Comparison of ENCODE assay signal across 8 mouse cellular contexts in genomic region chr9:40756401-40756800, GRCm38 (mm10). TPM values are rescaled to one million over a fixed set of nuclear protein-coding genes. Genes with fewer than 3 reads are reported as not detected.
DNase-seq lines count a peak whose midpoint lies in the region; ATAC-seq and TF ChIP-seq lines count a peak whose summit lies in the region.

No protein-coding gene starts in this region.

- no peak for TF ChIP-seq POLR2A in olfactory bulb, adult 2 months (IDR thresholded peaks at IDR 0.05; ENCODE audit: insufficient read depth, low read depth, low read length)

- H3K9ac ChIP-seq in kidney, embryonic 14.5 days (ENCODE audit: low read depth, low read length), result no peak overlapping the region
- H3K9ac ChIP-seq in lung, embryonic 14.5 days, result no peak overlapping the region

- no peaks in the 10 kb centered on the region for H3K9me3 ChIP-seq in kidney, embryonic 14.5 days (ENCODE audit: control insufficient read depth, low read length)
- H3K9me3 ChIP-seq in lung, embryonic 14.5 days (ENCODE audit: low read depth, low read length), result no peaks in the 10 kb centered on the region

- ATAC-seq in Patski, result no peak
- peak; percentile 13; the same call in 1 of the 2 replicates for ATAC-seq in kidney, embryonic 14.5 days (ENCODE audit: low FRiP score, low TSS enrichment)
- 0 out of 2 replicates have a peak, but pooled peaks have one; percentile 9 for ATAC-seq in lung, embryonic 14.5 days (ENCODE audit: insufficient read depth)

- 17% methylated on average over 4 of the region's 4 CpGs for WGBS in kidney, embryonic 14.5 days
- WGBS in lung, embryonic 14.5 days, result 24% methylated on average over 4 of the region's 4 CpGs
- 24% methylated on average over 4 of the region's 4 CpGs for WGBS in olfactory bulb, adult 2 months

- POLR2A ChIA-PET in Patski (lab: Charles Lee), result no interaction called here

- peaks cover 7% of the 10 kb centered on the region; the same call in 1 of the 2 replicates for H3K36me3 ChIP-seq in kidney, embryonic 14.5 days (ENCODE audit: control insufficient read depth, insufficient read depth, low read length)
- H3K36me3 ChIP-seq in lung, embryonic 14.5 days (ENCODE audit: insufficient read depth), result 0 out of 2 replicates have a peak, but pooled peaks cover 3% of the 10 kb centered on the region

- no peak overlapping the region for H3K27ac ChIP-seq in kidney, embryonic 14.5 days (ENCODE audit: low read depth, low read length)
- no peak overlapping the region for H3K27ac ChIP-seq in lung, embryonic 14.5 days (ENCODE audit: low read depth)
- H3K27ac ChIP-seq in olfactory bulb, adult 2 months (ENCODE audit: insufficient read depth, low read depth, low read length), result peak overlapping the region; percentile 98

- in situ Hi-C loops in Patski (cut with MboI; ENCODE audit: low pct_unique_long_range_greater_than_20kb), result loop anchor here (5.0 to 10.0 kb wide), 2 partner anchors 46 to 228 kb away; partner anchors contain the start of gene Hspa8

- no peaks in the 10 kb centered on the region for H3K27me3 ChIP-seq in Patski
- no peaks in the 10 kb centered on the region for H3K27me3 ChIP-seq in kidney, embryonic 14.5 days (ENCODE audit: control insufficient read depth, insufficient read depth, low read length)
- H3K27me3 ChIP-seq in lung, embryonic 14.5 days (ENCODE audit: insufficient read depth, low read length), result no peaks in the 10 kb centered on the region

- H3K4me1 ChIP-seq in kidney, embryonic 14.5 days (ENCODE audit: control insufficient read depth, insufficient read depth, low read length), result peaks cover 16% of the 10 kb centered on the region
- peaks cover 6% of the 10 kb centered on the region; the same call in 1 of the 2 replicates for H3K4me1 ChIP-seq in lung, embryonic 14.5 days (ENCODE audit: insufficient read depth)
- peaks cover 9% of the 10 kb centered on the region for H3K4me1 ChIP-seq in olfactory bulb, adult 2 months (ENCODE audit: control insufficient read depth, insufficient read depth, low read length)

- 0 out of 2 replicates have a peak overlapping the region, but pooled peaks have one; percentile 50 for H3K4me2 ChIP-seq in kidney, embryonic 14.5 days (replicated peaks; ENCODE audit: low read depth, low read length)
- peak overlapping the region; percentile 56 for H3K4me2 ChIP-seq in lung, embryonic 14.5 days

- no peak overlapping the region for H3K4me3 ChIP-seq in kidney, embryonic 14.5 days (ENCODE audit: low read length)
- H3K4me3 ChIP-seq in lung, embryonic 14.5 days (ENCODE audit: low read depth, low read length), result no peak overlapping the region
- no peak overlapping the region for H3K4me3 ChIP-seq in olfactory bulb, adult 2 months (ENCODE audit: insufficient read depth, low read depth, low read length)

- peak; percentile 75 for DNase-seq in CD4-positive helper T cell, adult 2 months (ENCODE audit: low read depth, low spot score)
- no peak for DNase-seq in Patski (ENCODE audit: low read depth, low spot score)
- DNase-seq in embryo, embryonic 10 days (ENCODE audit: low spot score), result peak; percentile 89
- DNase-seq in heart, adult 8-10 months (ENCODE audit: low spot score), result peak; percentile 70
- DNase-seq in lung, embryonic 14.5 days, result peak; percentile 89
- no peak for DNase-seq in yolk sac, embryonic 10.5 days (ENCODE audit: low spot score)

- TF ChIP-seq CTCF in Patski (IDR thresholded peaks at IDR 0.05), result peak; percentile 73
- TF ChIP-seq CTCF in lung, embryonic 14.5 days (IDR thresholded peaks at IDR 0.05; ENCODE audit: low read depth), result peak; percentile 88
- TF ChIP-seq CTCF in olfactory bulb, adult 2 months (IDR thresholded peaks at IDR 0.05; ENCODE audit: insufficient read depth, low read depth, low read length), result no peak

- CTCF ChIA-PET in Patski (lab: Charles Lee), result interaction anchor here (0.7 to 2.8 kb wide), 20 partner anchors 9 to 233 kb away, joined by 3 to 30 read pairs (median 4); no protein-coding TSS in a partner anchor

RNA-seq across cellular contexts. Expression of gene Hspa8, which starts 44.4 kb away (rescaled TPM):
- 1,252 TPM for polyA plus RNA-seq in Patski (2021)
- 1,000 to 10,000 TPM; 1,176 to 1,889 (median 1,438) TPM for total RNA-seq in heart, adult 8-10 months (2022)
- polyA plus RNA-seq in kidney, embryonic 14.5 days (2014; fragmentation: Nextera tagmentation; extraction: Ambion mirVana), result 2,147 and 3,036 TPM in 2 replicates
- polyA plus RNA-seq in lung, embryonic 14.5 days (2014; fragmentation: Nextera tagmentation; extraction: Ambion mirVana), result 2,522 and 2,633 TPM in 2 replicates
- 1,623 and 1,837 TPM in 2 replicates for polyA plus RNA-seq in olfactory bulb, adult 2 months (2012; ENCODE audit: insufficient read depth, insufficient read length, low replicate concordance, missing spikeins)

Comparison
In these comparisons a context has a peak if more than half of its experiments do, and no peak if none do; other contexts are left out.
1. DNase-seq: peak in CD4-positive helper T cell, adult 2 months (single experiment), embryo, embryonic 10 days (single experiment), heart, adult 8-10 months (single experiment) and lung, embryonic 14.5 days (single experiment); none in Patski (single experiment) and yolk sac, embryonic 10.5 days (single experiment).